Mouse (Mus musculus) embryonic facial prominence, embryonic 14.5 days (tissue): ENCODE data around the gene Glod4. TPM values are rescaled to one million over a fixed set of nuclear protein-coding genes. Genes with fewer than 3 reads are reported as not detected.

Experiments
- ATAC-seq: fragments of 200-750 bp; cut with Nextera tagmentation; 2 replicates; pipeline ENCODE4 v1.8.0; 2017; ENCODE audit warnings: low read depth, moderate number of reproducible peaks, moderate TSS enrichment
- DNase-seq: peaks from one replicate; pipeline ENCODE4 v3.0.0-alpha.2; 2015; ENCODE audit warnings: low spot score
- H3K27ac ChIP-seq: fragments of 300-500 bp; sonication (generic); replicated peaks from 2 replicates; pipeline ENCODE4 v1.5.1; 2014; ENCODE audit warnings: low read depth, mild to moderate bottlenecking, low read length, moderate library complexity
- H3K27me3 ChIP-seq: fragments of 300-500 bp; sonication (generic); replicated peaks from 2 replicates; pipeline ENCODE4 v1.6.1; 2014; ENCODE audit warnings: low read length; ENCODE audit not compliant: control insufficient read depth, insufficient read depth
- H3K36me3 ChIP-seq: fragments of 300-500 bp; sonication (generic); 2 replicates; pipeline ENCODE4 v1.6.1; 2014; ENCODE audit warnings: low read length, mixed read lengths; ENCODE audit not compliant: control insufficient read depth, insufficient read depth
- H3K4me1 ChIP-seq: fragments of 300-500 bp; sonication (generic); 2 replicates; pipeline ENCODE4 v1.6.1; 2014; ENCODE audit warnings: antibody characterized with exemption, low read length; ENCODE audit not compliant: control insufficient read depth, insufficient read depth
- H3K4me2 ChIP-seq: fragments of 300-500 bp; sonication (generic); 2 replicates; pipeline ENCODE4 v1.6.1; 2014; ENCODE audit warnings: low read depth, mild to moderate bottlenecking, low read length, moderate library complexity, mixed read lengths
- H3K4me3 ChIP-seq: fragments of 300-500 bp; sonication (generic); 2 replicates; pipeline ENCODE4 v1.5.1; 2014; ENCODE audit warnings: low read depth, mild to moderate bottlenecking, low read length
- H3K9ac ChIP-seq: fragments of 300-500 bp; sonication (generic); 2 replicates; pipeline ENCODE4 v1.6.1; 2014; ENCODE audit warnings: low read depth, mild to moderate bottlenecking, low read length, moderate library complexity, mixed read lengths
- H3K9me3 ChIP-seq: fragments of 300-500 bp; sonication (generic); 2 replicates; pipeline ENCODE4 v1.6.1; 2016; ENCODE audit warnings: low read length; ENCODE audit not compliant: control insufficient read depth
- WGBS: fragments of 180-500 bp; shearing (Covaris S2); extraction: QIAGEN DNeasy Blood & Tissue Kit; methylation state at CpG from one replicate; pipeline ENCODE4 v1.1.7; 2014; 5-methylcytosine and 5-hydroxymethylcytosine counted together
- polyA plus RNA-seq: library from polyadenylated mRNA; unstranded; fragments of >200 nt; fragmentation: Nextera tagmentation; extraction: Ambion mirVana; gene quantifications from 2 replicates; pipeline ENCODE4 v1.2.1, GENCODE M21; 2014

The Glod4 gene
- polyA plus RNA-seq, 1 experiment from 2014 or later = 129 TPM

- no peaks in the 10 kb centered on the region for H3K9me3 ChIP-seq
- no peak overlapping the region for H3K27ac ChIP-seq
- H3K4me3 ChIP-seq = no peak overlapping the region
- WGBS = 17% methylated on average over 17 of the region's 19 CpGs
- 0 out of 2 replicates have a peak overlapping the region, but pooled peaks have one; percentile 37 for H3K9ac ChIP-seq
- no peak overlapping the region for H3K4me2 ChIP-seq
- H3K27me3 ChIP-seq = no peaks in the 10 kb centered on the region
- H3K4me1 ChIP-seq = peaks cover 11% of the 10 kb centered on the region; the same call in 1 of the 2 replicates
- peaks cover 62% of the 10 kb centered on the region for H3K36me3 ChIP-seq
- DNase-seq (no peak), ATAC-seq (no peak; the same call in 1 of the 2 replicates)
These were observed 19.3 kb upstream of the Glod4 start for GRCm38 (mm10) chr11:76262611-76263351.

- no peak overlapping the region for H3K27ac ChIP-seq
- 0 out of 2 replicates have a peak, but pooled peaks cover 5% of the 10 kb centered on the region for H3K4me1 ChIP-seq
- no peaks in the 10 kb centered on the region for H3K9me3 ChIP-seq
- WGBS = 71% methylated on average over 12 of the region's 12 CpGs
- DNase-seq (no peak), ATAC-seq (no peak)
- no peak overlapping the region for H3K4me2 ChIP-seq
- H3K4me3 ChIP-seq = no peak overlapping the region
- no peak overlapping the region for H3K9ac ChIP-seq
- peaks cover 57% of the 10 kb centered on the region for H3K36me3 ChIP-seq
- no peaks in the 10 kb centered on the region for H3K27me3 ChIP-seq
These were observed 17.7 kb upstream of the Glod4 start for GRCm38 (mm10) chr11:76261224-76261623.

GRCm38 (mm10) chr11:76260208-76261050, 16.9 kb upstream of the Glod4 start:
- no peak; the same call in 1 of the 2 replicates for ATAC-seq
- Histone ChIP-seq H3K4me3 (no peak overlapping the region), H3K9ac (no peak overlapping the region), H3K36me3 (peaks cover 54% of the 10 kb centered on the region), H3K27ac (no peak overlapping the region), H3K4me1 (0 out of 2 replicates have a peak, but pooled peaks cover 11% of the 10 kb centered on the region), H3K9me3 (no peaks in the 10 kb centered on the region), H3K4me2 (no peak overlapping the region), H3K27me3 (no peaks in the 10 kb centered on the region)
- 48% methylated on average over 10 of the region's 10 CpGs for WGBS
- no peak for DNase-seq

GRCm38 (mm10) chr11:76258511-76258910, 15.0 kb upstream of the Glod4 start:
- Histone ChIP-seq H3K9me3 (no peaks in the 10 kb centered on the region), H3K36me3 (peaks cover 55% of the 10 kb centered on the region), H3K9ac (no peak overlapping the region), H3K4me3 (no peak overlapping the region), H3K27me3 (no peaks in the 10 kb centered on the region), H3K4me1 (0 out of 2 replicates have a peak, but pooled peaks cover 11% of the 10 kb centered on the region), H3K4me2 (no peak overlapping the region), H3K27ac (no peak overlapping the region)
- WGBS = 88% methylated on average over 6 of the region's 6 CpGs
- ATAC-seq (no peak), DNase-seq (no peak)

- Histone ChIP-seq H3K27me3 (no peaks in the 10 kb centered on the region), H3K36me3 (peaks cover 52% of the 10 kb centered on the region), H3K4me2 (no peak overlapping the region), H3K4me3 (no peak overlapping the region), H3K27ac (no peak overlapping the region), H3K9me3 (no peaks in the 10 kb centered on the region), H3K4me1 (0 out of 2 replicates have a peak, but pooled peaks cover 11% of the 10 kb centered on the region), H3K9ac (no peak overlapping the region)
- no peak for ATAC-seq
- WGBS = 79% methylated on average over 4 of the region's 4 CpGs
- DNase-seq = no peak
These were observed 13.9 kb upstream of the Glod4 start for GRCm38 (mm10) chr11:76257386-76257785.

GRCm38 (mm10) chr11:76256129-76256528, 12.6 kb upstream of the Glod4 start:
- Histone ChIP-seq H3K27me3 (no peaks in the 10 kb centered on the region), H3K9me3 (no peaks in the 10 kb centered on the region), H3K36me3 (peaks cover 45% of the 10 kb centered on the region), H3K4me3 (no peak overlapping the region), H3K9ac (no peak overlapping the region; the same call in 1 of the 2 replicates), H3K27ac (peak overlapping the region; percentile 13; the same call in 1 of the 2 replicates), H3K4me2 (no peak overlapping the region), H3K4me1 (0 out of 2 replicates have a peak, but pooled peaks cover 11% of the 10 kb centered on the region)
- DNase-seq = no peak
- 19% methylated on average over 5 of the region's 5 CpGs for WGBS
- no peak for ATAC-seq

GRCm38 (mm10) chr11:76255431-76256001, 12.0 kb upstream of the Glod4 start:
- peaks cover 45% of the 10 kb centered on the region for H3K36me3 ChIP-seq
- no peak overlapping the region; the same call in 1 of the 2 replicates for H3K27ac ChIP-seq
- no peaks in the 10 kb centered on the region for H3K9me3 ChIP-seq
- ATAC-seq (peak; percentile 19; the same call in 1 of the 2 replicates), DNase-seq (peak; percentile 61)
- H3K4me2 ChIP-seq = no peak overlapping the region
- H3K9ac ChIP-seq = no peak overlapping the region
- H3K4me3 ChIP-seq = no peak overlapping the region
- 0 out of 2 replicates have a peak, but pooled peaks cover 11% of the 10 kb centered on the region for H3K4me1 ChIP-seq
- no peaks in the 10 kb centered on the region for H3K27me3 ChIP-seq
- WGBS = 41% methylated on average over 4 of the region's 4 CpGs

GRCm38 (mm10) chr11:76253918-76254264, 10.4 kb upstream of the Glod4 start:
- ATAC-seq (peak; percentile 30; the same call in 1 of the 2 replicates), DNase-seq (no peak)
- H3K9me3 ChIP-seq = no peaks in the 10 kb centered on the region
- no peak overlapping the region for H3K4me2 ChIP-seq
- no peak overlapping the region for H3K4me3 ChIP-seq
- H3K4me1 ChIP-seq = 0 out of 2 replicates have a peak, but pooled peaks cover 11% of the 10 kb centered on the region
- 74% methylated on average over 4 of the region's 4 CpGs for WGBS
- no peak overlapping the region for H3K27ac ChIP-seq
- H3K36me3 ChIP-seq = peaks cover 47% of the 10 kb centered on the region
- no peak overlapping the region for H3K9ac ChIP-seq
- H3K27me3 ChIP-seq = no peaks in the 10 kb centered on the region
